Mouse (Mus musculus) fat pad, adult 2 months (tissue): ENCODE measurements at regions not wholly inside any gene's neighbourhood (a gene's known extent, or its start where the extent isn't known, plus 50 kb on each side); places are given as distances from the start of the nearest gene placed in this dataset.

Source experiments
- DNase-seq: peaks from one replicate; pipeline ENCODE4 v3.0.0-alpha.2; 2011; ENCODE audit warnings: low read depth, low spot score; ENCODE audit errors: extremely low read depth

DNA sequence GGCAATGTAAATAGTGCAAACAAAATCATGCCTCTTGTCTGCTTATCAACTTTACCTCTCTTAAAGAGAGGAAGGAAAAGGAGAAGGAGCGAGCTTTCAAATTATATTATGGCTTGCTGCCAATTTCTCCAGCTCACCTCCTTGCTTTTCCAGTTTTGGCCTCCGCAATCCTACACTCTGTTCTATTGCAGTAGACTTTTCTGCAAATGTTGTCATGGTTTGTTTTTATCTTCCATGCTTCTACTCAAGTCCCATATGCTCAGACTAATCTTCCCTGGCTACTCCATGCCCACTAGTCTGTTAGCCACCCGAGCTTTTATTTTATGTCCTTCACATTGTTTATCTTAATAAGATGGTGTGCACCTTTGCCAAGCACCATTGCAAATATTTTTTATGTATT is 168.0 kb upstream of the Osr1 start:
- no peak for DNase-seq

DNA sequence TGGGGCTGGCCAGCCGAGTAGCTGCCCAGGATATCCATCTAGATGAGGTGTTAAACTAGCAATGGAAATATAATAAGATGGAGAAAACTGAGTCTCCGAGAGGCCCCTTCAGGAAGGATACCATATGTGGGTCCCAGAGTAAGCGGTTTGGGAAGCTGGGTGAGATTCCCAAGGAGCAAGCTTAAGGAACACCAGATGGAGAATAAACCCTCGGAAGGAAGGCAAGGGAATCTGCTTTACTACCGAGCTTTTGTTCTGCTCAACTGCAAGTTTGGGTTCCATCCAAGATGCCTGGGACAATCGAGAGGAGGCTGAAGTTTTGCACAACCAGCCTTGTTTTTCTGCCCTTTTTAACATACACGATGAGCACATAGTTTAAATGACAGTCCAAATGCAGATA is 164.9 kb upstream of the Osr1 start:
- no peak for DNase-seq

DNA sequence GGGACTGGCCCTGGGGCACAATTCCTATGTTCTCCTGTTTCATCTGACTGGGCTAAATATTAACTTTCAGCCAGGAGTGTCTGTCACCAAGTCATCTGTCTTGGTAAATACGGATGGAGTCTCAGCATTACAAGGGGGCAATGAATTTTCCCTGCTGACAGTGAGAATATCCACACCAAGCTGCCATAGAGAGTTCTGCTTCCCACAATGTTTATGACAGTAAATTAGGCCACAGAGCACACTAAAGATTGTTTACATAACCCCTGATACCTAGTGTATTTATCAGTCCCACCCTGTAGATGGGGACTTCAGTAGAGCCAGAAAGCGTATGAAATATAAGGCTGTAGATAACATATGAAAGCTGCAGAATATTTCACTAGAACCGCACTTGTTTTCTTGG is 150.6 kb upstream of the Osr1 start:
- DNase-seq, result no peak

DNA sequence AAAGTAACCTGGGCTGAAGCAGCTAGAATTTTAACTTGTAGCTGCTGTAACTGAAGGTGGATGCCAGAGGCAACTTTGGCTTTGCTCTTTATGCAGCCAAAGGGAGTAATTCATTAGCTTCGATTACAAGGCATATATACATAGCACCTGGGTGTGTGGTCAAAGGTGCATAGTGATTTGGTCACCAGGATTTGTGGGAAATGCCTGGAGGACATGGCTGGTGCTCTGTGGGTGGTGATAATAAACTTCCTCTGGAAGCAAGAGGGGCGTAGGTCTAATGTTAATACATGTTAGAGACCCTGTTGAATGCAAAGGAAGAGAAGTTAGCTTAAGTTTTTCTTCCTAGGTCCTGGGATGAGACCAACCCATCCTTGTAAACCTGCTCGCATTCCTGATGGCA is 139.3 kb upstream of the Osr1 start:
- DNase-seq, result no peak

DNA sequence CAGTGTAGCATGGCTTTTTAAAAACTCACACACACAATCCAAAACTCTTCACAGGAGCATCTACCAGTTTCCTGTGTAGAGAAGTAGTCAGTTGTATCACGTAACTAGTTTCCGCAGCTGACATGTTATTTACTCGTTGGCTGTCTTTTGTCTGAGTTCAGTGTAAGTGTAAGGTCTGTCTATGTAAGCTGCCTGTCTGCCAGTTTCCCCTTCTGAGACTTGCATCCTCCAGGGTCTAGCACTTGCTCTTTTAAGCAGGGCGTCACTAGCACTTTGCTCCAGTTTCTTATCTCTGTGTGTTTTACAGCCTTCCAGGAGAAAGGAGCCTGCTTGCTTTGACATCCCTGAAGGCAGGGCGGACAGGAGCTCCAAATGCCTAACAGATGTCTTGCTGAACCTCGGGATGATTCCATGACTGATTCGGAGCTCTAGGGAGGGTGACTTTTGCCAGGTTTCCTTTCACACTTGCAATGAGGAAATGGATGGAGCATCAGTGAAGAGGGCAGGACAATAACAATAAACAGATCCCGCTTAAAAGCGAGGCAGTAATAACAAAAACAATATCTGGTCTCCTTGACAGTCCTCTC is 131.2 kb upstream of the Osr1 start:
- no peak for DNase-seq

DNA sequence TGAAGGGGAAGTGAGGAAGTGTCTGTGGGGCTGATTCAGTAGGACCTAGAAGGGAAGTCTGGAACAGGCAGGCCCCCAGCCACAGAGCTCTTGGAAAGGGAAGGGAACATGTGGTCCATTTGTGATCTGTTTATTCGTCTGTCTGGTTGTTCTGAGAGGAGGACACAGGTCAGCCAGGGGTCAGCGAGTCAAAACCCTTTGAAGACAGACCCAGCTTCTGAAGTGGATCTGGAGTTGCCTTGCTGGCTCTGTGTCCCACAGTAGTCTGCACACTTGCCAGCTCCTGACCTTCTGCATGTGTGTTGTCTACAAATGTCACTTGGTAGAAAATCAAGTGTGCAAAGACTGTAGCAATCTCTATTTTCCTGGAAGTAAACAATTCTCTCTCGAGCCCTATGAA is 119.3 kb upstream of the Osr1 start:
- DNase-seq, result no peak

DNA sequence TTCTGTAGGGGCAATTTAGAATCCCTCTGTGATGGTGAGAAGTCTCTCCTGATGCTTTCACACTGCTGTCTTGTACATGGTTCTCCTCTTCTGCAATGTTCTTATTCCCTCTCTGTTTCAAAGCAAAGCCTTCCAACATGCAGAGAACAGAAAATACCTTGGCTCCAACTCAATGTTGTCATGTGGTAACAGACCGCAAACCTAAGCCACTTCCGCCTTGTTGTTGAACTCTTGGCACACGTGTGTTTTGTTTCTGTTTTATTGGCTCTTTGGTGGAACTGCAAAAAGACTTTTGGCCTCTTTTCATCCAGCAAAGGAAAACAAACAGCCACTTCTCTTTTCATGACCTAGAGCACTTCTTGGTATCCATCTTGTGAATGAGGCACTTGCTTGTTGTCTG is 109.7 kb upstream of the Osr1 start:
- peak; percentile 42 for DNase-seq

DNA sequence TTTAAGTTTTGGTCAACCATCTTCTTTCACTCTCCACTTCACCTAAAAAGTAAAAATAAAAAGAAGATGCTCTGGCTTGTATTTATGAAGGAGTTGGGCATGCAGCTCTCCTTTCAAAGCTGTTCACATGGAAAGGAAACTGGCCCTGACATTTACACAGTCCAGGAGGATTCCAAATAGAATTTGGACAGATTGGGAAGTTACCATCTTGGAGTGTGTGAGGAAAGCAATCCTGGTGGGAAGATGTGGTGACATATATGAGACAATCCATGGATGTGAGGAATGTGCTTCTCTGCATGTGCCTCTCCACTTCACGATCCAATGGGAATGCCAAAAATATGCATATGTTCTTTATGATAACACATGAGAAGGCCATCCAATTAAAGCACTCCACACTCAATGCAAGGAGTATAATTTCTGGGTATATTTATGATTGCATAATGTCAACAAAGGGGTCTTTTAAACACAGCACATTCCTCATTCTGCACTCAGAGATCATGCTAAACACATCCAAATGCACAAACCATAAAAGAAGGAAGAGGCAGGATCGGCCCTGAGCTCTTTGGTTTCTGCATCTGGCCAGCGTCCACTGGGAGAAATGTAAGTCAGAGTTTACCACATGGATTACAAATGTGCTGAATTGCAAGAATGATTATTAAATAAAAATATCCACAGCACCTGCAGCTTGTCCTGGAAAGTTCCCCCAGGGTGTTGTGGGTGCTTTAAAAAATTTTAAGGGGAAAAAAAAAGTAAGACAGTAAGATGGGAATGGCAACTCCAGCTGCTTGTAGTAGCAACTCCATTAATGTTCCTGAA is 100.1 kb upstream of the Osr1 start:
- DNase-seq, result no peak

DNA sequence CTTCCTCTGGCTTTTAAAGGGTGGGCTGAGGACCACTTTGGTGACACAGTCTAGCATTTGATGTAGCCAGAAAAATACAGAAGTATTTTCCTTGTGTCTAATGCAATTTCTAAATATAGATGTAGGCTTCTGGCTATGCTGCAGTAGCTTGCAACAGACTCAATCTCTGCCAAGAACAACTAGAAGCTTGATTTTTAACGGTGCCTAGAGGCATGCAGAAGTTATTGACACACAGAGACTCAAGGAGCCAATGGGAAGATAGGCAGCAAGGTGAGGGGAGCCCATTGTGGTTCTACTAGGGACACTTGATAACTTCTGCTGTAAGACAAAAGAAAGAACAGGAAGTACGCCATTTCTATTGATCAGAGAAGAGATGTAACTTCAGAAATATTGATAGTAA is 94.1 kb upstream of the Osr1 start:
- peak; percentile 25 for DNase-seq

DNA sequence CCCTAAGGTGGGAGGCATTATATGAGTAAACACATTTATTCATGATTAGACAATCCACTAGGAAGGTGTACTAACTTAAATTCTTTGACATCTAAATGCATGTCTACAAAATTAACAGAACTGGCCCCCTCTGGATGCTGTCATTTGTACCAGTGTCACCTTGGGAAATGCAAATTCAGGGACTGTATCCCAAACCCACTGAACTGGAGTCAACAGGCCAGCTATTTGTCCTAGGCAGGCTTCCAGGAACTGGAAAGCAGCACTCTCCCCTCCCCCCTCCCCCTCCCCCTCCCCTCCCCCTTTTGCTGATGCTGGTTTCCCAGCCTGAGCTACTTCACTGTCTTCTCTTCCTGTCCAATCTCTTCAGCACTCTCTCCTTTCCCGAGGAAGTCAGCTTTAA is 91.7 kb upstream of the Osr1 start:
- DNase-seq, result no peak

DNA sequence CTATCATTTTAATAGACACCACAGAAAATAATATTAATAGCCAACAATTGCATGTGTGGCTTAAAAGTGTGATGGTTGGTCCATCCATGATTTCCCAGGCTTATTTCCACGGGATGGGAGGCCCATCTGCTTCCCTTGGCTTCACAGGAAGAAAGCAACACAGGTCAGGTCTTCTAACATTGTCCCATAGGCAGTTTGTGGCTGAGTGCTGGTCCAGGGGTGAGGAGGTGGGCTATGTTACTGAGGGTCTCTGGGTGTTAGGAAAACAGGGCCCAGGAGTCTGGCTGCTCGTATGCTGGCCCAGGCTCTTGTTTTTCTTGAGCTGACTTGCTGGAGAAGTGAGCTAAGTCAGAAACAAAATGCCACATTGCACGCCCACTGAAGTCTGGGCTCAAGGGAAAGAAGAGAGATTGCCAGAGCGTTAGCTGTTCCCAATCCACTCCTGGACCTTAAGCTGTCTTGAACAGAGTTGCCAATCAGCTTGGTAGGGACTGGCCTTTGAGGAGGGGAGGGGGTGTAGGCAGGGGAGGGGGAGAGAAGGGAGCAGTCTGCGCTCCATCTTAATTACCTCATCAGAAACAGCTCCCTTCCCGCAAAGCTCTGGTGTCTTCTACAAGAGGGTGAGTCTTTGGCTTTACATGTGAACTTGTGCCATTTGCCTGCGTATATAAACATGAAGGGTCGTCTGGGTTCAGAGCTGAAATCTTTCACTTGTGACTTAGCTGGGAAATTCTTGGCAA is 82.1 kb upstream of the Osr1 start:
- DNase-seq, result no peak

DNA sequence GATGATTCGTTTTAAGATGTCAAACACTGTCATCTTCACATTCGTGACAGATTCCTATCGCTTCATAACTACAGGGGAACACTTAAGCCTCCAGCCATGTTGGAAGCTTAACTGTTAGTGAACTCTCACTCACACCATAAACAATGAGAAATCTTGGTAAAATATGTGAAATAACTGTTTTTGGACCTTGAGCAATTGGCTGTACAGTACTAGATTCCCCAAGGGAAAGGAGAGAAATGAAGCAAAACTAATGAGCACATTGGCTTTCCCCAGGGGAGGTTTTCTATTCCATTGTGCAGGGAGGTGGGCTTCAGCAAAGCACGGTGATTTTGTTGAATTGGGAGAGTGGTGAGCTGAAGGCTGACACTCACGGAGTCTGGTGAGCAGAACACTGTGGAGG is 56.0 kb upstream of the Osr1 start:
- DNase-seq, result no peak

DNA sequence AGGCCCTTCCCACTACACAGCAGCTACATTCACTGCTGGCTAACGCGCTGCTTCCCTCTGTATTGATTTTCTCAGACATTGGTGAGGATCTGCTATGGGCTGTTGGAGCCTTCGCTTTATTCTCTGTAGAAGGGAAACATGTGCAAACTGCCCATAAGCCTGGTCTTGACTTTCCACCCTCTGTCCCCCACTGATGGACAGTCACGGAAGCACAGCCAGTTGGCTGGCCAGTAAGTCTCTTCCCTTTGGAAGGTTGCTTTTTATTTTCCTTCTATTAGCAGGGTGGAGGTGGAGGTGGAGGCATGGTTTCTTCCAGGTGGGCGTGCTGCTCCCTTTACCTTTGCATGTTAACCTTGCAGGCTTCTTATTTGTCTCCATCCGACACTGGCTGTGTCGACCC is 51.1 kb upstream of the Osr1 start:
- DNase-seq, result no peak

DNA sequence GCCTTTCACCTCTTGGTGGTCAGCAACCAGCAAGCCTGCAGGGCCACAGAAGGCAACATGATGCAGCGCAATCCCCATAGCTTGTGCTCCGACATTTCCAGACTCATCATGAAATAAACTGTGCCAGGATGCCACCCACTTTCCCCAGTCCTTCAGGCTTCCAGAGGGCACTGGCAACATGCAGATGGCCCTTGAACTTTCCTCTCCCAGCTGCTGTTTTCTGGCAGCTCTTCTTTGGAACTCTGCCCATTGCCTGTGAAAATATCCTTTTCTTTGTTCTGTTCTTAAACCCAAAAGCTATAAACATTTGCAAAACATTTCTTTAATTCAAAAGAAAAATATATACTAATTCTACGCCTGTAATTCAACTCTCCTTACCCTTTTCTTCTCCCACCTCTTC is 50.6 kb upstream of the Osr1 start:
- DNase-seq, result no peak
